Comparison of ENCODE assay signal across 9 mouse cellular contexts in the genomic region with DNA sequence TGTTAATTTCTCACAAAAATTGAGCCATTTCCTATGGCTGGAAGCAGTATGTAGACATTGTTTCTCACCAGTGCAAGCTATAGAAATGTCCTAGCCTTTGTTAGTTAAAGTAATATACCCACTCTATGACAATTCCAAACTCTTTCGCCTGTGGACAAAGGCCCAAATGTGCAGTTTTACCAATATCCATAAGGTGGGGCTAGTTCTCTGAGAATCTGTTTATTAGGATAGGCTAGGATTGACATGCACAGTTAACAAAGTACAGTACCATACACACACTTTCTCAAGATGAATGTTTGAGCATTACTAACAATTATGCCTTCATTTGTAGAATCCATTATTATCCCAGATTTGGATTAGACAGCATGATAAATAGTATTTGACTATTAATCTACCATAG. TPM values are rescaled to one million over a fixed set of nuclear protein-coding genes. Genes with fewer than 3 reads are reported as not detected.
DNase-seq lines count a peak whose midpoint lies in the region; ATAC-seq lines count a peak whose summit lies in the region.
"Had no signal": no experiment of that assay in that cellular context is flagged by ENCODE, and none has a peak within 500 bp of the region (broad histone marks: within the 10 kb centered on the region; RNA-seq: fewer than 3 reads in every experiment).

No protein-coding gene starts in this region.

- no peak overlapping the region for H3K27ac ChIP-seq in heart, embryonic 14.5 days (replicated peaks in 1 of 2; ENCODE audit: control insufficient read depth in 1 of 2, insufficient read depth in 1 of 2, low read depth in 2 of 2, low read length in 2 of 2)

- no peak overlapping the region for H3K4me2 ChIP-seq in heart, embryonic 14.5 days (ENCODE audit: low read length)

- no peak overlapping the region for H3K9ac ChIP-seq in heart, embryonic 14.5 days (ENCODE audit: low read length)

- no peaks in the 10 kb centered on the region for H3K4me1 ChIP-seq in heart, embryonic 14.5 days (ENCODE audit: control insufficient read depth in 2 of 2, insufficient read depth in 2 of 2, low read length in 2 of 2)

- peak; percentile 39; the same call in 1 of the 2 replicates for ATAC-seq in heart, embryonic 14.5 days (ENCODE audit: insufficient number of reproducible peaks, insufficient read depth, low FRiP score, low read depth)

- no peaks in the 10 kb centered on the region for H3K27me3 ChIP-seq in heart, embryonic 14.5 days (ENCODE audit: control insufficient read depth, insufficient read depth, low read length)

- peak; percentile 4 to 6 for DNase-seq in left cerebral cortex, postnatal 25 days (ENCODE audit: low spot score in 2 of 2)
- no peak for DNase-seq in left cerebral cortex, postnatal 36 days (ENCODE audit: low spot score in 2 of 2)
- DNase-seq in c-Kit-positive CD71-negative TER-119-negative erythroid progenitor cells, embryonic 14.5 days (ENCODE audit: low read depth) = peak; percentile 33
- peak; percentile 2 to 4 for DNase-seq in kidney, postnatal 4 days
- peak; percentile 9 for DNase-seq in skeletal muscle tissue, adult 2 months (ENCODE audit: low read depth, low spot score)
- DNase-seq in ovary, adult 18-20 months (ENCODE audit: low spot score) = no peak
- DNase-seq in testis, postnatal 14 days (ENCODE audit: low spot score) = no peak

- no peaks in the 10 kb centered on the region for H3K36me3 ChIP-seq in heart, embryonic 14.5 days (ENCODE audit: control insufficient read depth, insufficient read depth, low read length)

- intact Hi-C loops in left cerebral cortex, postnatal 25 days (cut with DNase I) = loop anchor here (5.0 kb wide), 1 partner anchor 233 kb away; no protein-coding TSS in a partner anchor
- intact Hi-C loops in left cerebral cortex, postnatal 36 days (cut with DNase I) = no loop called here

- no peak overlapping the region for H3K4me3 ChIP-seq in heart, embryonic 14.5 days (ENCODE audit: control insufficient read depth in 1 of 2, insufficient read depth in 1 of 2, low read depth in 1 of 2, low read length in 2 of 2)
- H3K4me3 ChIP-seq: myocyte had no signal

- no peaks in the 10 kb centered on the region for H3K9me3 ChIP-seq in heart, embryonic 14.5 days (ENCODE audit: control insufficient read depth, low read length)

- 24% methylated on average over 1 of the region's 1 CpGs for WGBS in heart, embryonic 14.5 days

RNA-seq across cellular contexts. Expression of gene Lrrc19, which starts 19.8 kb away (rescaled TPM):
- not detected for total RNA-seq in left cerebral cortex, postnatal 25 days (2021)
- total RNA-seq in left cerebral cortex, postnatal 36 days (2021) = not detected
- 0.16 and 0.26 TPM in 2 replicates for polyA plus RNA-seq in heart, embryonic 14.5 days (2014; fragmentation: Nextera tagmentation; extraction: Ambion mirVana)
- polyA plus RNA-seq: myocyte had no signal

RNA-seq across cellular contexts. Expression of gene Ift74, which starts 55.4 kb away (rescaled TPM):
- 10 to 100 TPM; 22.4 to 26.6 TPM for total RNA-seq in left cerebral cortex, postnatal 25 days (2021)
- total RNA-seq in left cerebral cortex, postnatal 36 days (2021) = 10 to 100 TPM; 19.6 to 24.4 TPM
- polyA plus RNA-seq in heart, embryonic 14.5 days (2014; fragmentation: Nextera tagmentation; extraction: Ambion mirVana) = 11.7 and 15.1 TPM in 2 replicates

Comparison
In these comparisons a context has a peak if more than half of its experiments do, and no peak if none do; other contexts are left out.
1. DNase-seq: peak in left cerebral cortex, postnatal 25 days (2 of 2), c-Kit-positive CD71-negative TER-119-negative erythroid progenitor cells, embryonic 14.5 days (single experiment), kidney, postnatal 4 days (2 of 2) and skeletal muscle tissue, adult 2 months (single experiment); none in left cerebral cortex, postnatal 36 days (0 of 2), ovary, adult 18-20 months (single experiment) and testis, postnatal 14 days (single experiment).